Mouse (Mus musculus) common myeloid progenitor, adult 5-6 weeks (primary cell): ENCODE data around the gene Git1. TPM values are rescaled to one million over a fixed set of nuclear protein-coding genes. Genes with fewer than 3 reads are reported as not detected.

Experiments used
- ATAC-seq: replicated peaks from 2 replicates; pipeline ENCODE4 v1.8.0; 2016; ENCODE audit warnings: low read depth, mild to moderate bottlenecking, moderate TSS enrichment, inconsistent platforms; ENCODE audit not compliant: poor library complexity, severe bottlenecking
- total RNA-seq: library from RNA; stranded (forward); fragments of 200-1000, 187-1606 nt; gene quantifications from 2 replicates; pipeline ENCODE4 v1.2.3, GENCODE M21; 2017

The Git1 gene
- 22.4 and 24.1 TPM in 2 replicates for total RNA-seq

- ATAC-seq, result no peak
These were observed at the start of gene Git1 for GRCm38 (mm10) chr11:77493512-77494343. TSS of gene Git1 (plus strand) at chr11:77493562.

GRCm38 (mm10) chr11:77444939-77445338 is 48.4 kb upstream of the Git1 start:
- ATAC-seq, result no peak

- peak; percentile 84 for ATAC-seq
These were observed 46.7 kb upstream of the Git1 start for GRCm38 (mm10) chr11:77446628-77447041.

- no peak for ATAC-seq
These were observed 44.1 kb upstream of the Git1 start for GRCm38 (mm10) chr11:77449224-77449623.

GRCm38 (mm10) chr11:77451670-77452069 is 41.7 kb upstream of the Git1 start:
- no peak for ATAC-seq

- no peak for ATAC-seq
These were observed 40.0 kb upstream of the Git1 start for GRCm38 (mm10) chr11:77453388-77453787.

- ATAC-seq, result no peak
These were observed 37.4 kb upstream of the Git1 start for GRCm38 (mm10) chr11:77455770-77456510.

GRCm38 (mm10) chr11:77456866-77457265 is 36.5 kb upstream of the Git1 start:
- ATAC-seq, result no peak

- no peak for ATAC-seq
These were observed 31.5 kb upstream of the Git1 start for GRCm38 (mm10) chr11:77461856-77462255.

- peak; percentile 38; the same call in 1 of the 2 replicates for ATAC-seq
These were observed 30.9 kb upstream of the Git1 start, which contains the start of gene Coro6 for GRCm38 (mm10) chr11:77462283-77463100. TSS of gene Coro6 (plus strand) at chr11:77462411.

- ATAC-seq, result no peak
These were observed 30.3 kb upstream of the Git1 start for GRCm38 (mm10) chr11:77463101-77463445.

GRCm38 (mm10) chr11:77463786-77464185 is 29.6 kb upstream of the Git1 start:
- ATAC-seq, result no peak

- ATAC-seq, result no peak
These were observed 28.7 kb upstream of the Git1 start for GRCm38 (mm10) chr11:77464684-77465083.

GRCm38 (mm10) chr11:77465111-77465510 is 28.3 kb upstream of the Git1 start:
- no peak for ATAC-seq

- no peak for ATAC-seq
These were observed 26.8 kb upstream of the Git1 start for GRCm38 (mm10) chr11:77466544-77466943.

- peak; percentile 76 for ATAC-seq
These were observed 26.2 kb upstream of the Git1 start for GRCm38 (mm10) chr11:77467157-77467556.

- peak; percentile 67 for ATAC-seq
These were observed 25.6 kb upstream of the Git1 start for GRCm38 (mm10) chr11:77467784-77468183.

- no peak for ATAC-seq
These were observed 25.0 kb upstream of the Git1 start for GRCm38 (mm10) chr11:77468397-77468796.

GRCm38 (mm10) chr11:77471407-77471806 is 22.0 kb upstream of the Git1 start:
- no peak for ATAC-seq

GRCm38 (mm10) chr11:77472775-77473174 is 20.6 kb upstream of the Git1 start:
- no peak for ATAC-seq
